Mouse (Mus musculus) NIH3T3 (cell line): ENCODE measurements at regions not wholly inside any gene's neighbourhood (a gene's known extent, or its start where the extent isn't known, plus 50 kb on each side); places are given as distances from the start of the nearest gene placed in this dataset.
"Not testable (repeated sequence)": the region's sequence is repeated elsewhere in the genome, so short reads cannot be mapped to it uniquely, and the experiment has no call there.

Experiments
- DNase-seq: peaks from one replicate; pipeline ENCODE4 v3.0.0-alpha.2; 2012; ENCODE audit warnings: low read depth

DNA sequence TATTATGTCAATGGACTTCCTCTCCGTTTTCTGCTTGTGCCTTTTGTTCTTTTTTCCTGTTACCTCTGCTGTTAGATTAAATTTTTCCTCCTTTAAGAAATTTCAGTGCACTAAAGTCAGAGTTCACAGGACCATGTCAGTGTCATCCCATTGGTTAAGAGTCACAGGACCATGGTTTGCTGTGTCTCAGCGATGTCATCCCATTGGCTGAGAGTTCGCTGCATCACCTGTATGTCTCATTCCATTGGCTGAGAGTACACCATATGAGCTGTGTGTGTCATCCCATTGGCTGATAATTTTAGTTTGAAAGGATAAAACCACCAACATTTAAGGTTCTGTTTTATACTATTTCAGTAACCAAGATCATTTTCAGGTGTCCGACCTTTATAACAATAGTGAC, 50.7 kb upstream of the Jade1 start:
- DNase-seq, result no peak

DNA sequence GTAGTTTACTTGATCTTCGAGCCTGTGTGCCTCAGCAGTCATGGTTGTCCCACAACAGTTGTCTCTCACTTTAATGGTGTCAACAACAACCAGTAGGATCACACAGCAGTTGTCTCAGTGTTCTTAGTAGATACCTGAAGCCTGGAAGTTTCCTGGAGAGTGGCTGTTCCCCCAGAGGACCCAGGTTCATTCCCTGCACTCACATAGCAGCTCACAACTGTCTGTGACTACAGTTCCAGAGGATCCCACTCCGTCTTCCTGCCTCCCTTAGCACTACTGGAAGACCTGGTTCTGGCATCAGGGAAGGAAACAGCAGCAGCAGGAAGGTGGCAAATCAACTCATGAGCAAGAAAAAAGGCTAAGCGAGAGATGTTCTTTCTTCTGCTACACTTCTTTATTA, 53.4 kb upstream of the Jade1 start:
- DNase-seq, result no peak

DNA sequence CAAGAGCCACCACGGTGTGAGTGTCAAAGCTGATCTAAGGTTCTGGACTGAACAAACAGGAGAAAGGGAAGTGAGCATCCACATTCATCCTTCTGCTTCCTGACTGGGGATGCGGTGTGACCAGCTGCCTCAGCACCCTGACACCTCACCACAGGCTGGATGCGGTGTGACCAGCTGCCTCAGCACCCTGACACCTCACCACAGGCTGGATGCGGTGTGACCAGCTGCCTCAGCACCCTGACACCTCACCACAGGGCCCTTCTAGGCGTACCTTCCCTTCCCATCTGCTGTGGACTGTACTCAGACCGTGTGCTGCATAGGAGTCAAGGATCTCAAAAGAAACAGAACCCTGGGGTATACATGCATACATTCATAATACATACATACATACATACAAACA, 53.9 kb upstream of the Jade1 start:
- DNase-seq, result not testable (repeated sequence)

DNA sequence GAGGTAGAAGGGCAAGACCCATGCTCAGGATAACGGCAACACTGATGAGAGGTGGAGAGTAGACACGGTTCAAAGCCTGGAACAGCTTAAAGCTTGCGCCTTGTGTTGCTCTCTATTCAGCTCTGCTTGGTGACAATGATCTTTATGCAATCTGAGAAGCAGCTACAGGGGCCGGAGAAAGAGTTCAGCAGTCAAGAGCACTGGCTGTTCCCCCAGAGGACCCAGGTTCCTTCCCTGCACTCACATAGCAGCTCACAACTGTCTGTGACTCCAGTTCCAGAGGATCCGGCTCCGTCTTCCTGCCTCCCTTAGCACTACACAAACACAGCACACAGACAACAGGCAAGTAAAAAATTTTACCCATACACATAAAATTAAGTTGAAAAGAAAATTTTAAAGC, 54.4 kb upstream of the Jade1 start:
- no peak for DNase-seq

DNA sequence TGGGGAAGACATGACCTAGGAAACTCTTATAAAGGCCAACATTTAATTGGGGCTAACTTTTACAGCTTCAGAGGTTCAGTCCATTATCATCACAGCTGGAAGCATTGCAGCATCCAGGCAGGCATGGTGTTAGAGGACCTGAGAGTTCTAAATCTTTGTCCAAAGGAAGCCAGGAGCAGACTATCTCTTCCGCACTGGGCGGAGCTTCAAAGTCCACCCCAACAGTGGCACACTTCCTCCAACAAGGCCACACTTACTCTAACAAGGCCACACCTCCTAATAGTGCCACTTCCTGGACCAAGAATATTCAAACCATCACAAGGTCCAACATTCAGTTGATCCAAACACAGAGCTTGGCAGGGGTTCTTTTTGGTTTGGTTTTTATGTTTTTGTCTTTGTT, 55.9 kb upstream of the Jade1 start:
- no peak for DNase-seq

DNA sequence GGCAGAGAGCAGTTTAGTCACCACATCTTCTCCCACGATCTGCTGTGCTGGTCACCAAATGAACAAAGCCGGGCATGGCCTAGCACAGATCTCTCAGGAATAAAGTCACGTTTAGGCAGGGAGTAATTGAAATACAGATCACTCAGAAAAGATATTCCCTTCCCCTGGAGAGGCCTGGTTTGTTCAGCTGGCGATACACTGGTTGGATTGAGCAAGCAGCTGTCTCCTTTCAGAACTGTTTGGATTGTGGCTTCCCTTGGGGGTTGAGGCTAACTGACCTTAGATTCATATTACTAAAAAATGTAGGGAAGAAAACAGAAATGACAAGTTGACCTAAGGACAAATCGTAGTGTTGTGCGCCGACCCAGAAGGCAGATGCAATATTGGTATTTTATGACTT, 56.7 kb upstream of the Jade1 start:
- peak; percentile 75 for DNase-seq

DNA sequence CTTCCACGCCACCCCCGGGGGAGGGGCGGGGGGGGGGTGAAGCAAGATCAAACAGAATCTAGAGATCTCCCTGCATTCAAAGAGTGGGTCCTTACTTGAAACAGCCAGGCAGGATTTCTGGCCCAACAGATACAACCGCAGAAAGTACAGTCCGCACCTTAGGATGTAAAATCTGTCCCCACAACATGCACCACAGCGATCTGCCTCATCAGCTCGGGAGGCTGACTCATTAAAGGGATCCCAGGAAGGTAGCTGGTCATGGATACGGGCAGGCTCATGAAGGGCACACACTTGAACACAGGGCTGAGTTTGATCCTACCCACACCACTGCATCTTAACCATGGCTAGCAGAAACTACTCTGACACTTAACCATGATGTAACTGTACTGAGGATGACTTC, 57.8 kb upstream of the Jade1 start:
- no peak for DNase-seq

DNA sequence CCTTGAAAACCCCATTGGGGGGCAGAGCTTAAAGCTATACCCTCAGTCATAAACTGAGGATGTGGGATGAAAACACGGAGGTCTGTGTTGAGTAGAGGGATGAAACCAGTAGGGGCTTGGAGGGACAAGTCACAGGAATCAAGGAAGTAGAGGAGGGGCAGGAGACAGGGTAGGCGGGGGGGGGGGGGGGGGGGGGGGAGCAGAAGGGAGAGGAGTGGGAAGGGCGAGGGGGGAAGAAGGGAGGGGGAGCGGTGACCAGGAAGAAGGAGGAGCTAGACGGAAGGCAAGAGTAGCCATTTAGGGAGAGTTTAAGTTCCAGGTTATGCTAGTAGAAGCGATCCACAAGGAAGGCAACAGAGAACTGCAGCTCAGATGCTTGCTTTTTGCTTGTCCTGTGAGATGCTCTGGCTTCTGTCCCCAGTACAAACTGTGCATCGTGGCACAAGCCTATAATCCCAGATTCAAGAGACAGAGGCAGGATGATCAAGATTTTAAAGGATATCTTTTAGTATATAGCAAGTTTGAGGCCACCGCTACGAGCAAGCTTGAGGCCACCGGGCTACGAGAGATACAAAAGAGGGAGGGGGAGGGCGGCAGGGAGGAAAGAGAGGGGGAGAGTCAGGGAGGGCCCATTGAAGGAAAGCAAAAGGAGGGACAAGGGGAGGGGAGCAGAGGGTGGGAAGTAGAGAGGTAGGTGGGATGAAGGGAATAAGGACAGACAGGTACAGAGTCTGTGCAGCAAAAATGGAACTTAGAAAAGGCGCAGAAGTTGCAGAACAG, 58.4 kb upstream of the Jade1 start:
- no peak for DNase-seq

DNA sequence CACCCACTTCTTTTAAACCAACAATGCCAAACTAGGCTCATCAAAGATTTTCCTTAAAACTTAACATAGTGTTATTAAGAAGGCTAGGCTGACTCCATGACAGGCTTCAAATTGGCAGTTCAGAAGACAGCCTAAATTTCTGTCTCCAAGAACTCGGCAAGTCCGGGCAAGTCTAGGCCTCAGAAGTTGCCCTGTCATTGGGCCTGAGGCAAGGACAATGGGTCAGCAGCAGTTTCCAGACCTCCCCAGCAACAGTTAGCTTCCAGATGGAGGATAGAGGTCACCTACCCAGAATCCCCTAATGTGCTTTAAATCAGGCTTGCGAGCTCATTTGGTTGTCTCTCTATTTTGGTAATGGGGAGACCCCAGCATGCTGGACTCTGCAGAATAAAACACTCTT, 59.6 kb upstream of the Jade1 start:
- no peak for DNase-seq

DNA sequence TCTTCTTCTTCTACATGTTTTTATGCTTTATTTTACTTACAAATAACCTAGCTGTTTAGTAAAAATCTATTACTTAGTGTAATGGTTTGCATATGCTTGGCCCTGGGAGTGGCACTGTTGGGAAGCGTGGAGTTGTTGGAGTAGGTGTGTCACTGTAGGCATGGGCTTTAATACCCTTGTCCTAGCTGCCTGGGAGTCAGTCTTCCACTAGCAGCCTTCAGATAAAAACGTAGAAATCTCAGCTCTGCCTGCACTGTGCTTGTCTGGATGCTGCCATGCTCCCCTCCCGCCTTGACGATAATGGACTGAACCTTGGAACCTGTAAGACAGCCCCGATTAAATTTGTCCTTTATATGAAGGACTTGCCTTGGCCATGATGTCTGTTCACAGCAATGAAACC, 60.4 kb upstream of the Jade1 start:
- no peak for DNase-seq

DNA sequence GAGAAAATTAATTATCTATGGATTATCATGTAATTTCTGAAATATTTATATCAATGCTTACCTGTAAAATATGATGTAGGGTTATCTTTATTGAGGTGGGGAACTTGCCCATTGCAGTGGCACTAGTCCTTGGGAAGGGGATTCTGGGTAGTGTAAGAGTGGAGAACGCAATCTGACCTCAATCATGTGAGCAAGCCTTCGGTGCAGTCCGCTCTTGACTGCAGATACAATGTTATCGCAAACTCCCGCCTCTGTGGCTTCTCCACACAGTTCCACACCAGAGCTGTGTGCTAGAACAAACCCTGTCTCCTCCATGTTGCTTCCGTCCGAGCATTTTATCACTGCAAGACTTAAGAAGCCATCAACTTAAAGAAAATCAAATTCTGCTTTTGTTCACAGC, 62.1 kb upstream of the Jade1 start:
- DNase-seq, result no peak

DNA sequence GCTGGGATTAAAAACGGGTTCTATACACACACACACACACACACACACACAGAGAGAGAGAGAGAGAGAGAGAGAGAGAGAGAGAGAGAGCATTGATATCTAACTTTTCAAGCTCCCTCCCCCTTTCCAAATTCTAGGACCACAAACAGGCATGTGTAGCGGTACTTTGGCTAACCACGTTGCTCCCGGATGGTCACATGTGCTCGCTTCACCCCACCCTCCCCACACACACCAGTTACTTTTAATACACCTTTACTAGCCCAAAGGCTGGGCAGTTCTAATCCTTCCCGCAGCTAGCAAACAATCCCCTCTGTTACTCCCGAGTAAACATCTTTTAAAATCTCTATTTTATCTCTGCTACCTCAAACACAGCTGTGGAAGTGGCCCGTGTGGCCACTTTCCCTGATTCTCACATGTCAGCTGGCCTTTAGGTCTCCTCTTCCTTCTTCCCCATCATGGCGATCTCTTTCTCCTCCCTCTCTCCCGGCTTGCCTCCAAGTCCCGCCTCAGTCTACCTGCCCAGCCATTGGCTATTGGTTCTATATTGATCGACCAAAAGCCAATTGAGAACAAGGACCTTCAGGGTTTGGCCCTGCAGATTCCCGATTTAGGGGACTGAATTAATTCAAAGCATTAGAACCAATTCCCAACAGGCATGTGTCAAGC, 62.7 kb upstream of the Jade1 start:
- no peak for DNase-seq

DNA sequence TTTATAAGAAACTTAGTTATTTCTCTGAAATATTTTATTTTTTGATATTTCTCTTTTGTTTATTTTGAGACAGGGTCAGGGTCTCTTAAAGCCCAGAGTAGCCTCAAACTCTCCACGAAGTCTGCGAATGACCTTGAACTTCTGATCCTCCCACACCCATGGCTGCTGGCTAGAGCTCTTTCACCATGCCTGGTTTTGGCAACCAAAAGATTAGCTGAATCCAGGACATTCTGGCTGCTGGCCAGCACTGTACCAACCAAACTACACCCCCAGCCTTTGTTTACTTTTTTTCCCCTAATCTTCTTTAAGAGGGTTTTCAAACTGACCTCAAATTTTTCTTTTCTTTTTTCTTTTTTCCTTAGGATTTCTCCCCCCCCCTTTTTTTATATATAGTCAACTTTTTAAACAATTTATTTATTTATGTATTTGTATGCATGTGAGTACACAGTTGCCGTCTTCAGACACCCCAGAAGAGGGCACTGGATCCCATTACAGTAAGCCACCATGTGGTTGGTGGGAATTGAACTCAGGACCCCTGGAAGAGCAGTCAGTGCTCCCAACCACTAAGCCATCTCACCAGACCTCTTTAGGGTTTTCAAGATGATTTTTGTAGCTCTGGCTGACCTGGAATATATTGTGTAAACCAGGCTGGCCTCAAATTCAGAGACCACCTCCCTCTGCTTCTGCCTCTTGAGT, 63.4 kb upstream of the Jade1 start:
- peak; percentile 63 for DNase-seq

DNA sequence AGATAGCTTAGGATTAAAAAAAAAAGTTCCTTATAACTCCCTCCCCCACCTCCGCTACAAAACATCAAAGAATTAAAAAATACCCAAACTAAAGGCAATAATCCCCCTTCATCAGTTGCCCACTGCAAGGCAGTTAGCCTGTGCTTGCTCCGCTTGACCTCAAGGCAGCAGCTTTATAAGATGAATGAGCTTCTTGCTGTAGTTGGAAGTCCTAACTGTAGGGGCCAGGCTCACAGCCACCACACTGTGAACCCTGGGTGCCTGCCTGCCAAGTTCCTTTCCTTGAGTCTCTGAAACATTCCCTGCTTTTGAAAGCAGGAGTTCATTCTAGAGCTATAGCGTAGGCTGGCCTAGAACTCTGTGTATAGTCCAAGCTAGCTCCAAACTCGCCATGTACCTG, 64.3 kb upstream of the Jade1 start:
- DNase-seq, result no peak

DNA sequence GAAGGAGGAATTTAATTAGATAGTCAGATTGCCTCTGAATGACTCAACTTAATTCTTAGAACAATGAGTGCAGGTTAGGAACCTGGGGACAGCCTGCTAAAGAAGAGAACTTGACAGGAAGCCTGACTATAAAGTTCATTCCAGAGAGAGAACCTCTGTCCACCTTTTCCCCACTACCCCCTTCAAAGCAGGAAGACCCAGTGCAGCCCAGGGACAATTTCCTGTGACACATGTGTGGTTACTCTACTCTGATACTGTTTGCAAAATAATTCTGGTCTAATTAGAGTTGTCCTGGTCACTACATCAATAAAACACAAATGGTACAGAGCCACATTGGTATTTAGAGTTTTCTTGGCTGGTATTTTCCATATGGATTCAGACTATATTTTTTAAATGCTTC, 65.5 kb upstream of the Jade1 start:
- no peak for DNase-seq

DNA sequence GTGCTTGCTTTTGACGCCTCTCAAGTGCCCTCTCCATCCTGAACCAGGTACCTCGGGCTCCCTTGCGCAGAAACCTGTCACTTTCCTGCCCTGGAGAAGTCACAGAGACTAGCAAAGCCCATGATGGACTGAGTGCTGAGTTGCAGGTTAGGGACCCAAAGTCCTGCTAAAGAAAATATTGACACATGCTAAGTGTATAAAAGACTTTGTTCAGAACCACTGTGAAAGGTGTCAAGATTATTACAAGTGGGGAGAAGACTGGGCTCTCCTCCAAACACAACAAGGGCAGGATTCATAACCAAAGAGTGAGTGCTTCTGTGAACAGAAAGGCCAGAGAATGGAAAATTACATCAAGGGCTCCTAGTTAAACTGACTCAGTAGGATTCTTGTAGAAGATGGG, 66.0 kb upstream of the Jade1 start:
- DNase-seq, result peak; percentile 43

DNA sequence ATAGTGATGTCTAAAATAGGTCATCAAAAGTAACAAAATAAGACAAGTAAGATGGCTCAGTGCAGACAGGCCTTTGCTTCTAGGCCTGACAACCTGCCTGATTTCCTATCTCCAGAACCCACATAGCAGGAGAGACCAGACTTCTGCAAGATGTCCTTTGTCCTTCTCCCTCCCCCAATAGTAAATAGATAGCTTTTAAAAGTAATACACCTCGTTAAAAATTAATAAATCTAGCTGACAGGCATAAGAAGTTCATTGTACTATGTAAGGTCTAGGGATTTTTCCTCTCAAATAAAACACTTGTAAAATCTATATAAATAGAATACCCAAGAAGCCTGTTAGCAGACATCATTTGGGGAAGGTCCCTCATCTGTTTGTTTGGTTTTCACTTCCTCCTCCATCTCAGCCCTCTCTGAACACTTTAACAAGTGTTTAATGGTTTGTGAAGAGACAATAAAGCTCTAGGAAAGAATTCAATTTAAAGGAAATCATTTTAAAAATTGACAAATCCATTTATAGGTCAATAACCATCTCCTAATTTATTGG, 67.2 kb upstream of the Jade1 start:
- no peak for DNase-seq

DNA sequence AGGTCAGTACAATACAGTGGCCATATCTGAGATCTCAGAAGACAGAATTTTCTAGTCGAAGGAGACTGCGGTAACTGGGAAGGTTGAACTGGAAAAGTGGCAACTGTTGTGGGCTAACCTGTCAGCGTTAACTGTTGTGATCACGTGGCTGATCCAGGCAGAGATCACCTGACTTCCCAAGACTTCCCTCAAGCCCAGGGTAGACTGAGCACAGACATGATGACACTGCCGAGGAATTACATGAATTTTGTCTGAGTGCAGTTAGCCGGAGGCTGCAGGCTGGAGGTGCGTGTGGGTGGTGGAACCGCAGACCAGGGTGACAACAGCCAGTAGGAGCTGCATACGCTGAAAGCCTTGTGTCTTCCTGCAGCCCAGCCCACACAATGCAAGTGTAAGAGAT, 70.6 kb upstream of the Jade1 start:
- DNase-seq, result no peak

DNA sequence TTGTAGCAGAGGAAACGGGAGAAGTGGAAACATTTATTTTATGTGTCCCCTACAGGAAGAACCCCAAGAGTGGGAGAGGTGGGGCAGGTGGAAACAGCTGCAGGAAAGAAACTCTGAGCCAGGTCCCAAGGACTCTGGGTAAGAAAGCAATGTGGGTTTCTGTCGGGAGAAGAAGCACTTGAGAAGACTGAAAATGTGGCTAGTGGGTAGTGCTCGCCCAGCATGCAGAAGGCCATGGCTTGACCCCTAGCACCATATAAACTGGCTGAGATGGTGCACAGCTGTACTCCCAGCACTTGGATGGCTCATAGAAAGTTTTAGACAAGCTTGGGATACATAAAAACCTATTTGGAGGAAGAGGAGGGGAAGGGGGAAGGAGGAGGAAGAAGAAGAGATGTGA, 71.9 kb upstream of the Jade1 start:
- DNase-seq, result no peak

DNA sequence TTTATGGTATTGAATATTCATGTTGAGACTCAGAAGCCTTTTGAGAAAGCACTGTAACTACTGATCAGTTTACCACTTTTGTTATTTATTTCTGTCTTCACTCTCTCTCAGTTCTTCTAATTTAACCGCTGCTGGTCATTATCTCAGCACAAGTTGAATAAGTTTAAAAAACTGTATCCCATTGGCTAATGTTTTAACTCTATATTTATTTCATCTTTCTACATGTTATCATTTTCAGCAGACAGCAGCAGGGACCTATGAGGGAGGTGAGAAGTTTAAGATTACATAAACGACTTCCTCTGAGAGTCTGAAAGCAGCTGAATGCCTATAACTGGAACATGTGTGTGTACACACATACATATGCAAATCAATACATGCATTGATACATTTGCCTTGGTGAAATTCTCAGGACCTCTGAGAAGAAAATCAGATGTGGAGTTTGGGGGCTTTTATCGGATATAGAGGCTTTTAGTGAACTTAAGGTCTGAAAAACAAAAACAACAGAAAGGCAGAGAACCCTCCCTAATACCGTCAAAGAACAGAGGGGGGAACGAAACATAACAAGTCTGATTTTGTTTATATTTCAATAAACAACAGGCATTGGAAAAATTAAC, 72.5 kb upstream of the Jade1 start:
- no peak for DNase-seq

DNA sequence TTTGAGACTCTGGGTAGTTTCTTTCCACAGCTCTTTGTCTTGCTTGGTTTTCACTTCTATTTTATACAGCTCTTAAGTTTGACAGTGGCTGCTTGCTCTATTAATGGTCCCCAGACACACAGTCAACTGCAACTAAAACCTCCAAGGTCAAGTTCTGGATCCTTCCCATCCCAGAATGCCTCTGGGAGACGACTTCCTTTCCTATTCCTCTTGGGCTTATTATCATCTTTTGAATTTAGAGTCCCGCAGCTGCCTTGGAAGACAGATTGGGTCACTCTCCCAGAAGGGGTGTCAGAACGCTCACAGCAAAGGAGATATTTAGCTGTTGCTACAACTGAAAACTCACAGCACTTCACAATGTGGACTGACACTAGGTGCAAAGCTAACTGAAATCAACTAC, 75.3 kb upstream of the Jade1 start:
- DNase-seq, result no peak

DNA sequence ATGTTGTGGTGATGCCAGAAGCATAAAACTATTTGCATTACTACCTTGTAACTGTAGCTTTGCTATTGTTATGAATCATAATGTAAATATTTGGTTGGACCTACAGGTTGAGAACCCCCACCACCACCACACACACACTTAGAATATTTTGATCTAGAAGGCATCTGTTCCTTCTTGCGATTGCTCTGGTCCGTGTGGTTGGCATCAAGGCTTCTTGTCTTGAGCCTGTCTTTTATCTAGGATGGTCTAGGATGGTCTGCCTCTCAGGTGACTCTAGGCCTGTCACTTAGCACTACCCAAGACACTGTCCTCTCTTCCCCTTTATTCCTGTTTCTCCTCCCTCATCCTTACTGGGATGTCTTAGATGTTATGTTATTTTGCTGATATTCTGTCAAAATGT, 76.6 kb upstream of the Jade1 start:
- DNase-seq, result no peak

DNA sequence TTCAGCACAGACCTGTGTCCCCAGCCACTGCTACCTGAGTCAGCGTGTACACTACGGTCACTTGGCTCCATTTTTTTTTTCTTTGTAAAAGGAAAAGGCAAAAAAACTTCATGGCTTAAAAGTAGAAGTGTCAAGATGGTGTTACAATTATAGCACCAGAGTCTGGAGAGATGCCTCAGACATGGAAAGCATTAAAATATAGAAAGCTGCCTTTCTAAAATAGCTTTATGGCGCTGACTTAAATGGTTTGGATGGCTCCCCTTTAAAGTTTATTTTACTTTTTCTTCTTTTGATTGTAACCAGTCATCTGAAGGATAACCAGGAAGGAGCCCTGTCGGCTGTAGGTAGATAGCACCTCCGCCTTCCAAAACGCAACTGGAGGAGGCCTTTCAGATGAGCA, 79.0 kb upstream of the Jade1 start:
- no peak for DNase-seq
